Mouse (Mus musculus) intestine, postnatal 0 days (tissue): Measurements from ENCODE around the gene Aire. TPM values are rescaled to one million over a fixed set of nuclear protein-coding genes. Genes with fewer than 3 reads are reported as not detected.

ENCODE experiments used
- ATAC-seq: fragments of 200-750 bp; cut with Nextera tagmentation; 2 replicates; pipeline ENCODE4 v1.8.0; 2017; ENCODE audit warnings: mild to moderate bottlenecking, moderate TSS enrichment, moderate library complexity
- H3K27ac ChIP-seq: fragments of 300-500 bp; sonication (generic); 2 replicates; pipeline ENCODE4 v1.5.1; 2014; ENCODE audit warnings: mild to moderate bottlenecking, low read depth, low read length, moderate library complexity
- H3K27me3 ChIP-seq: fragments of 300-500 bp; sonication (generic); replicated peaks from 2 replicates; pipeline ENCODE4 v1.6.1; 2014; ENCODE audit warnings: low read length, mixed read lengths; ENCODE audit not compliant: control insufficient read depth, insufficient read depth
- H3K36me3 ChIP-seq: fragments of 300-500 bp; sonication (generic); 2 replicates; pipeline ENCODE4 v1.6.1; 2014; ENCODE audit warnings: mild to moderate bottlenecking, moderate library complexity; ENCODE audit not compliant: control insufficient read depth, insufficient read depth
- H3K4me1 ChIP-seq: fragments of 300-500 bp; sonication (generic); replicated peaks from 2 replicates; pipeline ENCODE4 v1.6.1; 2014; ENCODE audit warnings: antibody characterized with exemption, low read length, mixed read lengths; ENCODE audit not compliant: control insufficient read depth, insufficient read depth
- H3K4me2 ChIP-seq: fragments of 300-500 bp; sonication (generic); replicated peaks from 2 replicates; pipeline ENCODE4 v1.6.1; 2014; ENCODE audit warnings: low read depth, mild to moderate bottlenecking, moderate library complexity
- H3K4me3 ChIP-seq: fragments of 300-500 bp; sonication (generic); 2 replicates; pipeline ENCODE4 v1.5.1; 2014; ENCODE audit warnings: low read depth, low read length
- H3K9ac ChIP-seq: fragments of 300-500 bp; sonication (generic); 2 replicates; pipeline ENCODE4 v1.6.1; 2014; ENCODE audit warnings: mild to moderate bottlenecking, low read depth, low read length
- H3K9me3 ChIP-seq: fragments of 300-500 bp; sonication (generic); 2 replicates; pipeline ENCODE4 v1.6.1; 2016; ENCODE audit warnings: mixed run types; ENCODE audit not compliant: control insufficient read depth
- CTCF ChIP-seq: sonication (generic); IDR thresholded peaks from 2 replicates; pipeline ENCODE4 v1.5.1; 2016; ENCODE audit warnings: low read depth, mild to moderate bottlenecking, control low read depth, antibody characterized with exemption, moderate library complexity
- WGBS: fragments of 180-500 bp; shearing (Covaris S2); extraction: QIAGEN DNeasy Blood & Tissue Kit; methylation state at CpG from one replicate; pipeline ENCODE4 v1.1.7; 2014; 5-methylcytosine and 5-hydroxymethylcytosine counted together
- polyA plus RNA-seq: library from polyadenylated mRNA; unstranded; fragments of >200 nt; fragmentation: Nextera tagmentation; extraction: Ambion mirVana; gene quantifications from 2 replicates; pipeline ENCODE4 v1.2.1, GENCODE M21; 2015

The Aire gene
- polyA plus RNA-seq, 1 experiment from 2014 or later, result 0.04 TPM

DNA sequence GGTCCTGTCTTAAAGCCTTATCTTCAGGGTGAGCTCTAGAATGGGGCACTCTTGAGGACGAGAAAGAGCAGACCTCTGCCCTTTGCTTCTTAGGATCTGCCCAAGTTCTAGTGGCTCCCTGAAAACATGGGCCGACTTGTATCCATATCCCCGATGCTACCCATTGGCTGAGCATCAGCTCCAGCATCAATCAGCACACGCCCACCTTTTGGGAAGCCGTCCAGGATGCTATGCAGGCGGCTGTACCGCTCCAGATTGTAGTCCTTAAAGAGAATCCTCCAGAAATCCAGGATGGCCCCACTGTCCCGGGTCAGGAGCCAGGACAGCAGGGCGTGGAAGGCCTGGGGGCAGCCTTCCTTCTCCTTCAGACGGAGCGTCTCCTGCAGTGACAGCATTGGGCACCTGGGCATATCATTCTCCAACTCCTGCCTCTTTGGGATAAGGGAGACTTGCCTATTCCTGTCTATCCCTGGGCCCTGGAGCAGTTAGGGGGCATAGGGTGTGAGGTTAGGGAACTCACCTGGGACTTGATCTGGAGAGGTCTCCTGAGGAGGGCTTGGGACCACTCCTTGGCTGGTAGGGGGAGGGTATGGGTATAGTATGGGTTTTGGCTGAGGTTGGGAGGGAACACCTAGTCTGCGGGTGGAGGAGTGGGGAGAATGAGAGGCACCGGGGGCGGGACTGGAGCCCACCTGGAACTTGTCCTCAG lies 559 bp downstream of the Aire start:
- Histone ChIP-seq H3K27me3 (0 out of 2 replicates have a peak, but pooled peaks cover 3% of the 10 kb centered on the region), H3K4me2 (peak overlapping the region; percentile 60), H3K9me3 (no peaks in the 10 kb centered on the region), H3K27ac (no peak overlapping the region), H3K36me3 (no peaks in the 10 kb centered on the region), H3K4me1 (peaks cover 6% of the 10 kb centered on the region; the same call in 1 of the 2 replicates), H3K9ac (no peak overlapping the region), H3K4me3 (peak overlapping the region; percentile 26)
- no peak for TF ChIP-seq CTCF
- no peak for ATAC-seq
- 66% methylated on average over 14 of the region's 14 CpGs for WGBS

DNA sequence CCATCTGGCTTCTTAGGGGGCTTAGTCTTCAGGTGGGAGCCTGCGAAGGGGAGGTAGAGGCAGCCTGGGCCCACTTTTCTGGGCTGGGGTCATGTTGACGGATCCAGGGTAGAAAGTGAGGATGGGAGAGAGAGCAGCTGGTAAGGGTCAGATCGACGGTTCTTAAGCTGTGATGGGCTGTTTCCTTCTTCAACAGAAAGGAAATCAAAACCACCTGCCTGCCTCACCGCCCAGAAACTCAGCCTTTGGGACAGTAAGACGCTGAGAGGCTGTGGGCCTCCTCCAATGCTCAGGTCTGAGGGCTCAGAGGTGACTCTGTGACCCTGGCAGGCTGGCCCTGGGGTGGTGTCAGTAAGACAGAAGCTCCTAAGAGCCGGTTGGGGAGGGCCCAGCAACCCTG lies 1.3 kb downstream of the Aire start:
- no peak for TF ChIP-seq CTCF
- no peaks in the 10 kb centered on the region for H3K9me3 ChIP-seq
- no peak overlapping the region for H3K27ac ChIP-seq
- 0 out of 2 replicates have a peak, but pooled peaks cover 3% of the 10 kb centered on the region for H3K27me3 ChIP-seq
- H3K4me2 ChIP-seq, result no peak overlapping the region
- WGBS, result 74% methylated on average over 7 of the region's 7 CpGs
- H3K9ac ChIP-seq, result no peak overlapping the region
- no peak for ATAC-seq
- peaks cover 6% of the 10 kb centered on the region; the same call in 1 of the 2 replicates for H3K4me1 ChIP-seq
- H3K36me3 ChIP-seq, result no peaks in the 10 kb centered on the region
- H3K4me3 ChIP-seq, result no peak overlapping the region

DNA sequence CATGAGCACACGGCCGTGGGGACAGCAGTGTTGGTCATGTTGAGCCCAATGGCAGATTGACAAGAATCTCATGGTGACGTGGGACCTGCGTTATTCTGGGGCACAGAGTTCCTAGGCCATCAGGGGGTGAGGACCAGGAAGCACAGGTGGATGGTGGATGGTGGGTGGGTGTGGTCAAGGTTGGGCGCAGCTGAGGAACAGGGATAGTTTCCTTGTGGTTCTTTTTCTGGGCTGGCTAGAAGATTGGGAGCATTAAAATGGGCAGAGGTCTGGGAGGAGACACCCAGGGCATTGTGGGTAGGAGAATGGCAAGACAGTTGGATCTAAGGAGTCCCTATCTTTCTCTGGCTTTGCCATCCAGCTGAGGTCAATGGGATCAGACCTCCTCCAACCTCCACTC lies 1.8 kb downstream of the Aire start, which contains the start of gene Dnmt3l:
TSS of gene Dnmt3l (plus strand) at position 301 of the 400 bp plus-strand sequence.
- Histone ChIP-seq H3K36me3 (no peaks in the 10 kb centered on the region), H3K27me3 (0 out of 2 replicates have a peak, but pooled peaks cover 3% of the 10 kb centered on the region), H3K4me3 (no peak within 1 kb of the TSS), H3K4me2 (no peak within 1 kb of the TSS), H3K9me3 (no peaks in the 10 kb centered on the region), H3K9ac (no peak within 1 kb of the TSS), H3K4me1 (peaks cover 6% of the 10 kb centered on the region; the same call in 1 of the 2 replicates), H3K27ac (no peak within 1 kb of the TSS)
- TF ChIP-seq CTCF, result no peak
- no peak for ATAC-seq
- 86% methylated on average over 5 of the region's 5 CpGs for WGBS

DNA sequence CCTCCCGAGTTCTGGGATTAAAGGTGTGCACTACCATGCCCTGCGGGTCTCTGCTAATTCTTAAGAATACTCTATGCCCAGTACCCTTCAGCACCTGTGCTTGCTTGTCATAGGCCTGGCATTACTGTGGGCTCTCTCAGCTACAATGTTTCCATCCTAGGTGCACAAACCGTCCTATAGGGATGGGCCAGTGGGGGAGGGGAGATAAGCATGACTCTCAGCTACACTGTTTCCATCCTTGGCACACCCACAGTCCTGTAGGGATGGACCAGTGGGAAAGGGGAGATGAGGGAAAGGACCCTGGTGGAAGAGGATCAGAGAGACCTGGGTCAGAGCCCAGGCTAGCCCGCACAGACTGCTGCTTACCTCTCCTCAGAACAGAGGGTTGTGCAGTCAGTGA lies 6.3 kb downstream of the Aire start:
- no peak for TF ChIP-seq CTCF
- Histone ChIP-seq H3K27ac (no peak overlapping the region), H3K9ac (no peak overlapping the region), H3K9me3 (no peaks in the 10 kb centered on the region), H3K27me3 (0 out of 2 replicates have a peak, but pooled peaks cover 6% of the 10 kb centered on the region), H3K4me2 (no peak overlapping the region), H3K4me3 (no peak overlapping the region), H3K4me1 (no peaks in the 10 kb centered on the region), H3K36me3 (no peaks in the 10 kb centered on the region)
- ATAC-seq, result no peak
- 73% methylated on average over 4 of the region's 4 CpGs for WGBS

DNA sequence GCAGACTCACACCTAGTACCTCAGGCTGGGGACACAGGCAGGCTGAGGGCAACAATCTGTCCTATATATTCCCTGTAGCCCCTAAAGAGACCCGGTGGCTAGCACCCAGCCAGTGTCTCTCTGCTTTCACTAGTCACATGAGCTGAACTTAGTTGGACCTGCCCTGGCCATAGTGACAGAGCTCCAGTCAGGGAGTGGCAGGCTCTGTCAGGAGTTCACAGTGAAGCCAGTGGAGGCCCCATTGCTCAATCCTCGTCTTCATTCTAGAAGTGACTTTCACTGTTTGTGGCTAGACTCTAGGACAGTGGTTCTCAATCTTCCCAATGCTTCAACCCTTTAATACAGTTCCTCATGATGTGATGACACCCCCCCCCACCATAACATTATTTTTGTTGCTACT lies 11.4 kb downstream of the Aire start:
- peak; percentile 79 for ATAC-seq
- TF ChIP-seq CTCF, result no peak
- WGBS, result 45% methylated on average over 2 of the region's 2 CpGs

DNA sequence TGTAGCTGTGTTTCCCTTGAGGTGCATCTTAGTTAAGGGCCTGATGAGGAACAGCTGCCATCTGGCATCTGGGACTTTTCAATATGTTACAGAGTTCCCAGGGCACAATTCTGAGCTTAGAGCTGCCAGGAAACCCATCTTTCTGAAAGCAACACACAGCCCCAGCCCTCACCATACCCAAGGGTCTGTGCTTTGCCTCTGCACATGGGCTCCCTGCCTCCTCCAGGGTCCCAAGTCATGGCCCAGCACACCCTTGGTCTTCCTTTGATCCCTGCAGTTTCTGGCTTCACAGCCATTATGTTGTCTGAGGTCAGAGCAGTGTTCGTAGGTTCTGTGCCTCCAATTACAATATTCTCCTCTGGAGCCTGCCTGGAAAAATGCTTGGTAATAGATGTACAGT lies 14.3 kb downstream of the Aire start:
- no peak overlapping the region for H3K4me3 ChIP-seq
- ATAC-seq, result no peak
- H3K9ac ChIP-seq, result no peak overlapping the region
- 97% methylated on average over 1 of the region's 1 CpGs for WGBS
- TF ChIP-seq CTCF, result no peak
- H3K36me3 ChIP-seq, result no peaks in the 10 kb centered on the region
- no peaks in the 10 kb centered on the region for H3K9me3 ChIP-seq
- H3K4me1 ChIP-seq, result no peaks in the 10 kb centered on the region
- no peak overlapping the region for H3K4me2 ChIP-seq
- H3K27ac ChIP-seq, result no peak overlapping the region
- no peaks in the 10 kb centered on the region for H3K27me3 ChIP-seq

More for the DNA sequence above, 11.4 kb downstream of the Aire start:
- Histone ChIP-seq H3K4me3 (no peak overlapping the region), H3K9ac (no peak overlapping the region), H3K9me3 (no peaks in the 10 kb centered on the region), H3K27ac (no peak overlapping the region), H3K27me3 (0 out of 2 replicates have a peak, but pooled peaks cover 3% of the 10 kb centered on the region), H3K4me2 (no peak overlapping the region), H3K4me1 (no peaks in the 10 kb centered on the region), H3K36me3 (no peaks in the 10 kb centered on the region)
